Mouse (Mus musculus) forebrain, postnatal 0 days (tissue): ENCODE measurements at regions not wholly inside any gene's neighbourhood (a gene's known extent, or its start where the extent isn't known, plus 50 kb on each side); places are given as distances from the start of the nearest gene placed in this dataset.

Experiments used
- ATAC-seq: fragments of 200-750 bp; cut with Nextera tagmentation; 2 replicates; pipeline ENCODE4 v1.8.0; 2017; ENCODE audit warnings: mild to moderate bottlenecking, moderate library complexity
- DNase-seq: peaks from one replicate; pipeline ENCODE4 v3.0.0-alpha.2; 2015
- H3K27ac ChIP-seq: fragments of 300-500 bp; sonication (generic); 2 replicates; pipeline ENCODE4 v1.5.1; 2014; ENCODE audit warnings: low read depth, mild to moderate bottlenecking, antibody characterized with exemption, low read length, moderate library complexity, mixed read lengths
- H3K27me3 ChIP-seq: fragments of 300-500 bp; sonication (generic); 2 replicates; pipeline ENCODE4 v1.6.1; 2014; ENCODE audit warnings: mild to moderate bottlenecking, low read length, mixed read lengths; ENCODE audit not compliant: insufficient read depth
- H3K36me3 ChIP-seq: fragments of 300-500 bp; sonication (generic); 2 replicates; pipeline ENCODE4 v1.6.1; 2014; ENCODE audit warnings: mild to moderate bottlenecking, moderate library complexity; ENCODE audit not compliant: insufficient read depth
- H3K4me1 ChIP-seq: fragments of 300-500 bp; sonication (generic); 2 replicates; pipeline ENCODE4 v1.6.1; 2014; ENCODE audit warnings: antibody characterized with exemption; ENCODE audit not compliant: insufficient read depth
- H3K4me2 ChIP-seq: fragments of 300-500 bp; sonication (generic); 2 replicates; pipeline ENCODE4 v1.6.1; 2014; ENCODE audit warnings: low read depth, mild to moderate bottlenecking, moderate library complexity
- H3K4me3 ChIP-seq: fragments of 300-500 bp; sonication (generic); 2 replicates; pipeline ENCODE4 v1.5.1; 2014; ENCODE audit warnings: low read depth, low read length, mixed read lengths
- H3K9ac ChIP-seq: fragments of 300-500 bp; sonication (generic); 2 replicates; pipeline ENCODE4 v1.6.1; 2014; ENCODE audit warnings: mild to moderate bottlenecking
- H3K9me3 ChIP-seq: fragments of 300-500 bp; sonication (generic); 2 replicates; pipeline ENCODE4 v1.6.1; 2016; ENCODE audit warnings: low read length
- CTCF ChIP-seq: sonication (generic); IDR thresholded peaks from 2 replicates; pipeline ENCODE4 v1.5.1; 2016; ENCODE audit warnings: antibody characterized with exemption, control low read depth, low read depth
- WGBS: fragments of 180-500 bp; shearing (Covaris S2); extraction: QIAGEN DNeasy Blood & Tissue Kit; methylation state at CpG from one replicate; pipeline ENCODE4 v1.1.7; 2014; 5-methylcytosine and 5-hydroxymethylcytosine counted together

GRCm38 (mm10) chr10:126070984-126071713, 105.2 kb downstream of the Lrig3 start:
- H3K27ac ChIP-seq = no peak overlapping the region
- 38% methylated on average over 8 of the region's 8 CpGs for WGBS
- H3K9ac ChIP-seq = no peak overlapping the region

GRCm38 (mm10) chr10:126071714-126072057, 105.7 kb downstream of the Lrig3 start:
- DNase-seq = no peak
- H3K9ac ChIP-seq = no peak overlapping the region
- 0 out of 2 replicates have a peak, but pooled peaks have one; percentile 25 for ATAC-seq
- no peak overlapping the region for H3K27ac ChIP-seq
- H3K4me1 ChIP-seq = no peaks in the 10 kb centered on the region
- H3K27me3 ChIP-seq = no peaks in the 10 kb centered on the region
- 56% methylated on average over 3 of the region's 3 CpGs for WGBS
- H3K9me3 ChIP-seq = no peaks in the 10 kb centered on the region
- no peak overlapping the region for H3K4me2 ChIP-seq
- no peak overlapping the region for H3K4me3 ChIP-seq
- no peak for TF ChIP-seq CTCF
- no peaks in the 10 kb centered on the region for H3K36me3 ChIP-seq

More at GRCm38 (mm10) chr10:126070984-126071713, 105.2 kb downstream of the Lrig3 start:
- DNase-seq (peak; percentile 63), ATAC-seq (peak; percentile 88)
- no peaks in the 10 kb centered on the region for H3K27me3 ChIP-seq
- no peak overlapping the region for H3K4me3 ChIP-seq
- H3K4me2 ChIP-seq = no peak overlapping the region
- H3K9me3 ChIP-seq = no peaks in the 10 kb centered on the region
- H3K4me1 ChIP-seq = no peaks in the 10 kb centered on the region
- TF ChIP-seq CTCF = peak; percentile 28
- H3K36me3 ChIP-seq = no peaks in the 10 kb centered on the region

GRCm38 (mm10) chr10:126077313-126077966, 111.5 kb downstream of the Lrig3 start:
- TF ChIP-seq CTCF = no peak
- no peak overlapping the region for H3K4me2 ChIP-seq
- H3K4me3 ChIP-seq = no peak overlapping the region
- no peak overlapping the region for H3K27ac ChIP-seq
- no peak overlapping the region for H3K9ac ChIP-seq
- WGBS = 95% methylated on average over 1 of the region's 1 CpGs
- no peaks in the 10 kb centered on the region for H3K9me3 ChIP-seq
- H3K4me1 ChIP-seq = no peaks in the 10 kb centered on the region
- H3K36me3 ChIP-seq = no peaks in the 10 kb centered on the region
- DNase-seq (no peak), ATAC-seq (no peak)
- no peaks in the 10 kb centered on the region for H3K27me3 ChIP-seq

GRCm38 (mm10) chr10:126082576-126082975, 116.6 kb downstream of the Lrig3 start:
- DNase-seq = no peak
- no peak overlapping the region for H3K27ac ChIP-seq

GRCm38 (mm10) chr10:126086684-126087083, 120.7 kb downstream of the Lrig3 start:
- Histone ChIP-seq H3K36me3 (no peaks in the 10 kb centered on the region), H3K4me2 (no peak overlapping the region), H3K9me3 (no peaks in the 10 kb centered on the region), H3K4me3 (no peak overlapping the region), H3K27me3 (no peaks in the 10 kb centered on the region), H3K9ac (no peak overlapping the region), H3K27ac (no peak overlapping the region), H3K4me1 (no peaks in the 10 kb centered on the region)
- DNase-seq (no peak), ATAC-seq (no peak)
- WGBS = 82% methylated on average over 5 of the region's 5 CpGs
- TF ChIP-seq CTCF = peak; percentile 26; the same call in 1 of the 2 replicates

More at GRCm38 (mm10) chr10:126082576-126082975, 116.6 kb downstream of the Lrig3 start:
- 65% methylated on average over 11 of the region's 11 CpGs for WGBS
- Histone ChIP-seq H3K9me3 (no peaks in the 10 kb centered on the region), H3K4me1 (no peaks in the 10 kb centered on the region), H3K9ac (no peak overlapping the region), H3K4me3 (no peak overlapping the region), H3K27me3 (no peaks in the 10 kb centered on the region), H3K4me2 (no peak overlapping the region), H3K36me3 (no peaks in the 10 kb centered on the region)
- TF ChIP-seq CTCF = no peak
- ATAC-seq = no peak

GRCm38 (mm10) chr10:126094238-126094880, 128.4 kb downstream of the Lrig3 start:
- DNase-seq (peak; percentile 52), ATAC-seq (peak; percentile 32; the same call in 1 of the 2 replicates)
- 61% methylated on average over 16 of the region's 16 CpGs for WGBS

GRCm38 (mm10) chr10:126097896-126098295, 131.9 kb downstream of the Lrig3 start:
- H3K36me3 ChIP-seq = no peaks in the 10 kb centered on the region
- no peak overlapping the region for H3K27ac ChIP-seq
- ATAC-seq (no peak), DNase-seq (no peak)
- H3K9me3 ChIP-seq = no peaks in the 10 kb centered on the region
- H3K4me2 ChIP-seq = no peak overlapping the region
- no peak overlapping the region for H3K4me3 ChIP-seq
- no peak for TF ChIP-seq CTCF
- no peak overlapping the region for H3K9ac ChIP-seq
- no peaks in the 10 kb centered on the region for H3K27me3 ChIP-seq
- H3K4me1 ChIP-seq = no peaks in the 10 kb centered on the region
- 82% methylated on average over 10 of the region's 10 CpGs for WGBS

More at GRCm38 (mm10) chr10:126094238-126094880, 128.4 kb downstream of the Lrig3 start:
- H3K9me3 ChIP-seq = no peaks in the 10 kb centered on the region
- no peak overlapping the region for H3K27ac ChIP-seq
- H3K4me3 ChIP-seq = no peak overlapping the region
- H3K36me3 ChIP-seq = no peaks in the 10 kb centered on the region
- H3K27me3 ChIP-seq = no peaks in the 10 kb centered on the region
- TF ChIP-seq CTCF = no peak
- no peak overlapping the region for H3K9ac ChIP-seq
- H3K4me1 ChIP-seq = no peaks in the 10 kb centered on the region
- no peak overlapping the region for H3K4me2 ChIP-seq
